Mouse (Mus musculus): Measurements from ENCODE around the gene Tmem269. TPM values are rescaled to one million over a fixed set of nuclear protein-coding genes. Genes with fewer than 3 reads are reported as not detected.
A peak's percentile ranks its signal among the peaks of the same experiment; 100 is the strongest.

The Tmem269 gene
- total and polyA plus RNA-seq, 3 experiments: not detected

DNA sequence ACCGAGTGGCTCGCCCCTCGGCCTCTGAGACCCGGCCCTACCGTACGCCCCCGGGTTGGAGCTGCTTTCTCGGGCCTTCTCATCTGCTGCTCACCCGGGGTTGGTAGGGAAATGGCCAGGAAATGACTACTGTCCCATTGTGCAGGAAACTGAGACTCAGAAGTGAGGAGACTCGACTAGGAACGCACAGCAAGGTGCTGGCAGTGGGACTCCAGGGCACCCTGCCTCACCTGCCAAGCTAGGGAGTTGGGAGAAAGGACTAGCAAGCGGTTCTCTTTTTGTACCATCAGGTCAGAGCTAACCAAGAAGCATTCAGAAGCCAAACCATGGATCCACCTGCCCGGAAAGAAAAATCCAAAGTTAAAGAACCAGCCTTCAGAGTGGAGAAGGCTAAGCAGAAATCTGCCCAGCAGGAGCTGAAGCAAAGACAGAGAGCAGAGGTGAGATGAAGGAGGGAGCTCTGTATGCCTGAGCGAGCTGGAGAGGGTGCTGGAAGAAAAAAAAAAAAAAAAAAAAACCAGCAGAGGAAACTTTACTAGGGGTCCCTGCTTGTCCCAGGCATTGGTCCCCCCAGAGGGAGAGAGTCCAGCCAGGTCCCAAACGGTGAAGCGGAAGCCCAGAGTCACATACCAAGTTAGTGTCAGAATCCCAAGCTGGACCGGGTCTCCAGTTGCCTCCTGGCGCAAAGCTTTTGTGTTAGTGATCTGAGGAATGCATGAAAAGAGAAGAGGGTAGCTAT lies 22.3 kb downstream of the Tmem269 start:
- Histone ChIP-seq H3K4me3 (ENCODE audit: low read depth, low read length) (peak overlapping the region; percentile 81), H3K27me3 (ENCODE audit: insufficient read depth, low read length) (no peaks in the 10 kb centered on the region), H3K36me3 (replicated peaks) (peaks cover 45% of the 10 kb centered on the region), H3K4me1 (ENCODE audit: insufficient read depth, low read depth, low read length) (peaks cover 84% of the 10 kb centered on the region), H3K9me3 (replicated peaks) (no peaks in the 10 kb centered on the region)
- ATAC-seq (ENCODE audit: extremely low read depth, insufficient number of reproducible peaks, low FRiP score, poor library complexity, severe bottlenecking) (no peak), DNase-seq (ENCODE audit: low spot score) (no peak)
- TF ChIP-seq TAL1 (conservative IDR thresholded peaks at IDR 0.05; ENCODE audit: low read depth, low read length) (no peak), GATA1 (IDR thresholded peaks at IDR 0.05; ENCODE audit: borderline replicate concordance, low read length) (no peak), GATA2 (IDR thresholded peaks at IDR 0.05; ENCODE audit: borderline replicate concordance, low read depth, low read length) (no peak), CTCF (IDR thresholded peaks at IDR 0.05; ENCODE audit: low read depth, low read length) (no peak), POLR2AphosphoS5 (IDR thresholded peaks at IDR 0.05; ENCODE audit: insufficient replicate concordance, low read depth, low read length) (no peak)

- peaks cover 39% of the 10 kb centered on the region for H3K36me3 ChIP-seq (replicated peaks)
- H3K9me3 ChIP-seq (replicated peaks): no peaks in the 10 kb centered on the region
- H3K4me1 ChIP-seq (ENCODE audit: insufficient read depth, low read depth, low read length): peaks cover 86% of the 10 kb centered on the region
- DNase-seq (ENCODE audit: low spot score): peak; percentile 89
- ATAC-seq (ENCODE audit: extremely low read depth, insufficient number of reproducible peaks, low FRiP score, poor library complexity, severe bottlenecking): peak; percentile 36
- no peaks in the 10 kb centered on the region for H3K27me3 ChIP-seq (ENCODE audit: insufficient read depth, low read length)
- peak within 1 kb of the TSS; percentile 81 for H3K4me3 ChIP-seq (ENCODE audit: low read depth, low read length)
- TF ChIP-seq TAL1 (conservative IDR thresholded peaks at IDR 0.05; ENCODE audit: low read depth, low read length) (no peak), GATA1 (IDR thresholded peaks at IDR 0.05; ENCODE audit: borderline replicate concordance, low read length) (no peak), CTCF (IDR thresholded peaks at IDR 0.05; ENCODE audit: low read depth, low read length) (no peak), GATA2 (IDR thresholded peaks at IDR 0.05; ENCODE audit: borderline replicate concordance, low read depth, low read length) (no peak), POLR2AphosphoS5 (IDR thresholded peaks at IDR 0.05; ENCODE audit: insufficient replicate concordance, low read depth, low read length) (no peak)
Observed at GRCm38 (mm10) chr4:119194909-119195581, 23.0 kb downstream of the Tmem269 start, which contains the start of gene Svbp. Svbp (plus strand) TSS chr4:119195306.

GRCm38 (mm10) chr4:119192757-119193156 lies 25.3 kb downstream of the Tmem269 start:
- DNase-seq (ENCODE audit: low spot score): no peak
- H3K36me3 ChIP-seq (replicated peaks): peaks cover 24% of the 10 kb centered on the region
- no peaks in the 10 kb centered on the region for H3K27me3 ChIP-seq (ENCODE audit: insufficient read depth, low read length)
- TF ChIP-seq CTCF (IDR thresholded peaks at IDR 0.05; ENCODE audit: low read depth, low read length): no peak
- no peak for TF ChIP-seq GATA1 (IDR thresholded peaks at IDR 0.05; ENCODE audit: borderline replicate concordance, low read length)
- no peak for TF ChIP-seq POLR2AphosphoS5 (IDR thresholded peaks at IDR 0.05; ENCODE audit: insufficient replicate concordance, low read depth, low read length)
- no peak for TF ChIP-seq GATA2 (IDR thresholded peaks at IDR 0.05; ENCODE audit: borderline replicate concordance, low read depth, low read length)
- TF ChIP-seq TAL1 (conservative IDR thresholded peaks at IDR 0.05; ENCODE audit: low read depth, low read length): no peak
- no peaks in the 10 kb centered on the region for H3K9me3 ChIP-seq (replicated peaks)
- ATAC-seq (ENCODE audit: extremely low read depth, insufficient number of reproducible peaks, low FRiP score, poor library complexity, severe bottlenecking): no peak
- peaks cover 70% of the 10 kb centered on the region for H3K4me1 ChIP-seq (ENCODE audit: insufficient read depth, low read depth, low read length)
- H3K4me3 ChIP-seq (ENCODE audit: low read depth, low read length): no peak overlapping the region

GRCm38 (mm10) chr4:119191273-119191672 lies 26.7 kb downstream of the Tmem269 start:
- Histone ChIP-seq H3K4me1 (ENCODE audit: insufficient read depth, low read depth, low read length) (peaks cover 71% of the 10 kb centered on the region), H3K27me3 (ENCODE audit: insufficient read depth, low read length) (no peaks in the 10 kb centered on the region), H3K4me3 (ENCODE audit: low read depth, low read length) (peak overlapping the region; percentile 30; the same call in 1 of the 2 replicates), H3K36me3 (replicated peaks) (peaks cover 25% of the 10 kb centered on the region), H3K9me3 (replicated peaks) (no peaks in the 10 kb centered on the region)
- no peak for TF ChIP-seq TAL1 (conservative IDR thresholded peaks at IDR 0.05; ENCODE audit: low read depth, low read length)
- no peak for TF ChIP-seq CTCF (IDR thresholded peaks at IDR 0.05; ENCODE audit: low read depth, low read length)
- no peak for TF ChIP-seq POLR2AphosphoS5 (IDR thresholded peaks at IDR 0.05; ENCODE audit: insufficient replicate concordance, low read depth, low read length)
- no peak for TF ChIP-seq GATA1 (IDR thresholded peaks at IDR 0.05; ENCODE audit: borderline replicate concordance, low read length)
- TF ChIP-seq GATA2 (IDR thresholded peaks at IDR 0.05; ENCODE audit: borderline replicate concordance, low read depth, low read length): no peak
- DNase-seq (ENCODE audit: low spot score) (no peak), ATAC-seq (ENCODE audit: extremely low read depth, insufficient number of reproducible peaks, low FRiP score, poor library complexity, severe bottlenecking) (no peak)

DNA sequence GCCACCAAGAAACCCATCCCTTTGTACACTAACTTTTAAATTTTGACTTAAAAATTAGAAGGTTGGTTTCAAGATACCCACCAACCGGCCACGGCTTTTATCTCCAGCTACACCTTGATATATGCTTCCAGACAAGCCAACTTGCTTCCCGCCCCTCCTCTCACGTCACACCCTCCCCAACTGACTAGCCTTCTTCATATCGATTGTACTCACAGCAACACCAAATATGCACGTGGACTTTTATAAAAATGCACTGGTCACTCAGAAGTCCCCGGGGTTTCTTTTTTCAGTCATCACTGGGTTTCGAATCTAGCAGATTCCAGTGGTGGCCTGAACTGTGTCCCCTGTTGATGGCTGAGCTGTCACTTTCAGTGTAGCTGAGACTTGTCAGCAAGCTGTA lies 27.4 kb downstream of the Tmem269 start:
- TF ChIP-seq POLR2AphosphoS5 (IDR thresholded peaks at IDR 0.05; ENCODE audit: insufficient replicate concordance, low read depth, low read length) (no peak), GATA1 (IDR thresholded peaks at IDR 0.05; ENCODE audit: borderline replicate concordance, low read length) (no peak), GATA2 (IDR thresholded peaks at IDR 0.05; ENCODE audit: borderline replicate concordance, low read depth, low read length) (no peak), CTCF (IDR thresholded peaks at IDR 0.05; ENCODE audit: low read depth, low read length) (no peak), TAL1 (conservative IDR thresholded peaks at IDR 0.05; ENCODE audit: low read depth, low read length) (peak; percentile 68)
- Histone ChIP-seq H3K4me1 (ENCODE audit: insufficient read depth, low read depth, low read length) (peaks cover 74% of the 10 kb centered on the region), H3K4me3 (ENCODE audit: low read depth, low read length) (peak overlapping the region; percentile 75; the same call in 1 of the 2 replicates), H3K27me3 (ENCODE audit: insufficient read depth, low read length) (no peaks in the 10 kb centered on the region), H3K36me3 (replicated peaks) (peaks cover 29% of the 10 kb centered on the region), H3K9me3 (replicated peaks) (no peaks in the 10 kb centered on the region)
- ATAC-seq (ENCODE audit: extremely low read depth, insufficient number of reproducible peaks, low FRiP score, poor library complexity, severe bottlenecking) (peak; percentile 66), DNase-seq (ENCODE audit: low spot score) (peak; percentile 59)

DNA sequence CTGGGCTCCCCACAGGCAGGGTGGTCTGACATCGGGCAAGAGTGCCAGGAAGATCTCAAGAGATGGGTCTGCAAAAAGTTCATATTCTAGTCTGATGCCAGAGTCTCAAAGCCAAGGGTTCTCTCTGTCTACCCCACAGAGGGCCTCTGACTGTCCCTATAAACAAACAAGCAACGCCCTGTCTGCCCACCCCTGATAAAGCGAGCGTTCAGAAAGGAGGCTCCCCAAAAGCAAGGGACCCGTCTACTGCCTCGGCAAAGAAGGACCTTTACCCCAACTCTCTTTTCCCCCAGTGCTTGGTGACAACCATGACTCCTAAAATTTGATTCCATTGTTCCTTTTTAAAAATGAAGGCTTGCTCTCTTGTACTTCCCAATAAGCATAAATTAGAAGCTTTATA lies 28.2 kb downstream of the Tmem269 start, which contains the start of gene Ermap:
Gene Ermap (minus strand): TSS at position 148 of the 400 bp plus-strand sequence.
- ATAC-seq (ENCODE audit: extremely low read depth, insufficient number of reproducible peaks, low FRiP score, poor library complexity, severe bottlenecking): peak; percentile 67
- H3K4me3 ChIP-seq (ENCODE audit: low read depth, low read length): peak within 1 kb of the TSS; percentile 75

More for the DNA sequence above, 28.2 kb downstream of the Tmem269 start, which contains the start of gene Ermap:
- no peaks in the 10 kb centered on the region for H3K9me3 ChIP-seq (replicated peaks)
- H3K4me1 ChIP-seq (ENCODE audit: insufficient read depth, low read depth, low read length): peaks cover 79% of the 10 kb centered on the region
- H3K36me3 ChIP-seq (replicated peaks): peaks cover 36% of the 10 kb centered on the region
- H3K27me3 ChIP-seq (ENCODE audit: insufficient read depth, low read length): no peaks in the 10 kb centered on the region
- peak; percentile 55 for DNase-seq (ENCODE audit: low spot score)
- TF ChIP-seq TAL1 (conservative IDR thresholded peaks at IDR 0.05; ENCODE audit: low read depth, low read length) (peak; percentile 71), POLR2AphosphoS5 (IDR thresholded peaks at IDR 0.05; ENCODE audit: insufficient replicate concordance, low read depth, low read length) (no peak), CTCF (IDR thresholded peaks at IDR 0.05; ENCODE audit: low read depth, low read length) (no peak), GATA2 (IDR thresholded peaks at IDR 0.05; ENCODE audit: borderline replicate concordance, low read depth, low read length) (no peak), GATA1 (IDR thresholded peaks at IDR 0.05; ENCODE audit: borderline replicate concordance, low read length) (no peak)
